Mouse (Mus musculus): ENCODE results near the gene Tnpo2. TPM values are rescaled to one million over a fixed set of nuclear protein-coding genes. Genes with fewer than 3 reads are reported as not detected.

The Tnpo2 gene
- polyA plus RNA-seq, 1 experiment from 2014 or later: 29.0 TPM

- peak; percentile 94 for DNase-seq (ENCODE audit: low spot score)
Observed at GRCm38 (mm10) chr8:85026670-85027515, 9.8 kb upstream of the Tnpo2 start, which contains the start of gene Trir. Trir (plus strand) TSS chr8:85026823.

DNA sequence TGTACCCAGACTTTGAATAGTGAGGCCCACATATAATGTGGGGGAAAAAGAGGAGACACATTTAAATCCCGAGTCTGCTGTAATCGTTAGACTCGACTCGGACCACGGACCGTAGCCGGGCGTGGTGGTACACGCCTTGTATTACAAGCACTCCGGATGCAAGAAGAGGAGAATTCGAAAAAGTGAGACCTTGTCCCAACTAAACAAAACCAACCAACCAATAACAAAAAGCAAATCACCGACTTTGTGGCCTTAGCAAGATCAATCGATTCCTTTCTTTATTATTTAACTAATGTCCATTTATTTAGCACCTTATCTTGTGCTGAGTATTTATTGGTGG is 9.2 kb upstream of the Tnpo2 start:
- DNase-seq (ENCODE audit: low spot score): no peak

DNA sequence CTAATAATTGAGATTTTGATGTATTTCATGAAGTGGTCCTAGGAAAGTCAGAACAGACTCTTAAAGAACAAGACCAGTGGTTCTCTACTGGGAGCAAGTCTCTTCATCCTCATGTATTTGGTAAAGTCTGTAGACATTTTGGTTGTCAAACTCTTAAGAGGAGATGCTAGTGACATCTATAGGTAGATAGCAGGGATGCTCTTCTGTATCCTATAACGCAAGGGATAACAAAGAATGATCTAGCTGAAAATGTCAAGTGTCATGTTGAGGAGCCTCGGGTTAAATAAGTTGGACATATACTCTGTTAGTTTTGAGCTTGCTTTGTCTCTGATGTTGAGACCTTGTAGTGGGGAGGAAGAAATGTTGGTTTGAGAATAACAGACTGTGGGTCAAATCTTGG is 8.8 kb upstream of the Tnpo2 start:
- DNase-seq (ENCODE audit: low spot score): peak; percentile 47

DNA sequence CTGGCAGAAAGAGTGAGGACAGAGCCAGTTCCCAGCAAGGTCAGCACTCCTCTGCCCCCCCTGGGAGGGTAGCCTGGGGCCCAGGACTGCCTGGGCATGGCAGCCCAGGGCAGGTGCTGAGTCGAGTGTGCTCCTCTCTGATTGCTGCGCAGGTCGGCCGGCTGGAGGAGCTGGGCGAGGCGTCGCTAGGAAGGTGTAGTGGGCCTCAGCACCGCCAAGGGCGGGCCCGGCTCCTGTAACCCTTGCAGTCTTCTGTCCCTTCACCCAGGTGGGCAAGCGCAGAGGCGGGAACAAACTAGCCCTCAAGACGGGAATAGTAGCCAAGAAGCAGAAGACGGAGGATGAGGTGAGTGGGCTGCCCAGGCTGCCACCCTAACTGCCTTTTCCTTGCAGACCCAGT is 7.4 kb upstream of the Tnpo2 start:
- DNase-seq (ENCODE audit: low spot score): no peak

GRCm38 (mm10) chr8:85032622-85033311 is 3.9 kb upstream of the Tnpo2 start:
- DNase-seq (ENCODE audit: low spot score): no peak

- no peak for DNase-seq (ENCODE audit: low spot score)
Observed at GRCm38 (mm10) chr8:85033867-85034266, 2.8 kb upstream of the Tnpo2 start.

DNA sequence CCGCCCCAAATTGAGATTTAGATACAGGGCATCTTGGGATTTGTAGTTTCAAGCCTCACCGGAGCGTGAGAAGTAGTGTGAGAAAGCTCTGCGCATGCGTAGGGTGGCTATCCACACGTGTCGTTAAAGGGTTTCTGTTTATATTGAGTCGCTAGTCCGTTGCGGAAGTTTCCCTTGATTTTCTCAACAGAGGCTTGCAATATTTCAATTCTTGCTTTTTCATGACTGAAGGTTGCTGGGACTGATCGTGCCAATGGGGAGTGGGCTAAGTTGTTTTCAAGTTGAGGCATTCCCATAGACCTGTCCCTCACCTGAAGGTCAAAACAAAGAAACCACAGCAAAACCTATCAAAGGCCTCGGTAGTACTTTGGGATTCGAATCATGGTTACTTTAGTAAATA is 2.0 kb upstream of the Tnpo2 start:
- DNase-seq (ENCODE audit: low spot score): peak; percentile 92

- DNase-seq (ENCODE audit: low spot score): no peak
Observed at GRCm38 (mm10) chr8:85035165-85035727, 1.5 kb upstream of the Tnpo2 start.

DNA sequence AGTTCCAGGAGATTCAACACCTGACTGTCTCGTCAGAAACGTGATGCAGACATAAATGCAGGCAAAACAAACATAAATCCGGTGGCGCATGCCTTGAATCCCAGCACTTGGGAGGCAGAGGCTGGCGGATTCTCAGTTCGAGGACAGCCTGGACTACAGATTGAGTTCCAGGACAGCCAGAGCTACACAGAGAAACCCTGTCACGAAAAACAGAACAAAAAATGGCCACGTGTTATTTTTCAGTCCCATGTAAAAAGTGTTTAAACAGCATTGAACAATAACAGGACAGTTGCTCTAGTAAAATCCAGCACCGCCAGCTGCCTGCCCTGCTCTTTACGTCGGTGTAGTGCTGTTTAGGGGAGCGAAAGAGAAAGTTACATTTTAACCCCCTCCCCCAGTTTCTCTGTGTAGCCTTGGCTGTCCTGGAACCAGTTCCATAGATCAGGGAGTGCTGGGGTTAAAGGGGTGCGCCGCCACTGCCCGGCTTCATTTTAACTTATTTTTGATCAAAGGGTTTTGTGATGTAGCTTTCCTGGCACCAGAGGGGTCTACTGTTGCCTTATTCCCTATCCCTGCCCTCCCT is 896 bp upstream of the Tnpo2 start:
- DNase-seq (ENCODE audit: low spot score): peak; percentile 52

GRCm38 (mm10) chr8:85036381-85036717 is 366 bp upstream of the Tnpo2 start:
- DNase-seq (ENCODE audit: low spot score): no peak

DNA sequence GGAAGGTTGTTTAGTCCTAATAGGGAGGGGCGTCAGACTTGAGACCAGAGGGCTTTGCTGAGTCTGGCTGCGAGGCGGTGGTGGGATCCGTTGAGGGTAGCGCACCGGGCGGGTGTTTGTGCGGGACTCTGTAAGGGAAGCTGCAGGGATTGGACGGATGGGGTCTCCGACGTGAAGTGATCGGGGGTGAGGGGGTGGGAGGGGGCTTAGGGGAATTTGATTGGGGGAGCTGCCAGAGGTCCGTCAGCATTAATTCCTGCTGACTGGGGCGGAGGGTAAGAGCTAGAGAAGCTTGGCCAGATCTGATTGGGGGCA is 608 bp downstream of the Tnpo2 start:
- no peak for DNase-seq (ENCODE audit: low spot score)

DNA sequence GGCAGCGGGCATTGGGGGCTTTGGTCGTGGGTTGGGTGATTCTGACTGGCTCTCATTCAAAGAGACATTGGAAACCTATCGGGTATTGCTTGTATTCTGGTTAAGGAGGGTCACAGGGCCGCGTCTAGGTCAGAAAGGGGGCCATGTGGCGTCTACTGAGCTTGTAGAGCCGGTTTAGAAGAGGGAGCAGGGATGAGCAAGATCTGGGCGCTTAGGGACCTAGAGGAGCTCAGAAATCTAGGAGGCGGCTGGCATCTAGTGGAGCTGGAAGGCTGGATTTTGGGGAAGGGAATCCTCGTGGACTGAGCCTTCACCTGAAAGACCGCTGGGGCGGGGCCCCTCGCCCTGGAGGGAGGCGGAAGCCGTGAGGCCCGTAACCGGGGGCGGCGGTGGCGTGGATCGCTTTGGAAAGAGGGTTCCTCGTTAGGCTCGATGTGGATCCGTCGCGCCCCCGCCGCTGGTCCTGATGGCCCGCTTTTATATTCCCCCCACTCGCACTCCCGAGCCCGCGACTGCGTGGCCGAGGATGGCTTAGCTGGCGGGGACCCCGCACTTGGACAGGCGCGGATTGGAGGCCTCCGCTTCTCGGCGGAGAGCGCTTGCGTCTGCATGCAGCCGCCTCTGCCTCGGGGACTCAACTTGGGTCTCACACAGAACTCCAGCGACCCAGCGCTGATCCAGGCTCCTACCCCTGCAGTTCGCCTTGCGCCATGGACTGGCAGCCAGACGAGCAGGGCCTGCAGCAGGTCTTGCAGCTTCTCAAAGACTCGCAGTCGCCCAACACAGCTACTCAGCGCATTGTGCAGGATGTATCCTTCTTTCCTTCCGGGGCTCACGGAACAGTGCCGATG is 1.2 kb downstream of the Tnpo2 start:
- peak; percentile 70 for DNase-seq (ENCODE audit: low spot score)

DNA sequence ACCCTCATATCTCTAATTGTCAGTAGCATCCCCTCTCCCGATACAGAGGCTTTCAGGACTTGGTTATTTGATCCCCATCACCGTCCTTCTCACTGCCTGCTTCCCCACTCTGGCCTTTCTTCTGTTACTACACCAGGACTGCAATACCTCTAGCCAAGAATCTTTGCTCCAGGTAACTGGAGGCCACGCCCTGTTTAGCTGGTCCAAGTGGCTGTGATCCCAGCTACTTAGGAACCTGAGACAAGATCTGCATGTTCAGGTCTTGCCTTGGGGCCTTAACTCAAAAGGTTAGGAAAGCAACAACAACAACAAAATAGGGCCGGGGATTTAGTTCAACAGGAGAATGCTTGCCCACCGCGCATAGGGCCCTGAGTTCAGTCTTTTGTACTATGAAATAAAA is 6.9 kb downstream of the Tnpo2 start:
- no peak for DNase-seq (ENCODE audit: low spot score)

DNA sequence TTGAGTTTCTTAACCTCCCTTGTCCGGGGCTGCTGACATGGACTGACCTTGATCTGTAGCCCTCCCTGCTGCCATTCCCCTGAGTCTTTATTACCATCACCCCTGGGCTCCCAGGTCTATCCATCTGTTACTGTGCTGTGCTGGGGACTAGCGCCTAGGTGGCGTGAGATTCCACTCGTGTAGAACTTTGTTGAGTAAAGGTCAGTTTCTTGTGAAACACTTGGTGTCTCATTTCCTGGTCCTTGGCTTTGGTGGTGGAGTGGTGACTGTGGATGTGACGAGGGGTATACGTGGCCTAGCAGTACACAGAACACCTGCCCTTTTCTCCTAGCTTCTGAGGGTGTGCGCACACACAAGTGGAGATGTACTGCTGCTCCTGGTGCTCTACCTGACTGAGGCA is 20.7 kb downstream of the Tnpo2 start:
- DNase-seq (ENCODE audit: low spot score): no peak

DNA sequence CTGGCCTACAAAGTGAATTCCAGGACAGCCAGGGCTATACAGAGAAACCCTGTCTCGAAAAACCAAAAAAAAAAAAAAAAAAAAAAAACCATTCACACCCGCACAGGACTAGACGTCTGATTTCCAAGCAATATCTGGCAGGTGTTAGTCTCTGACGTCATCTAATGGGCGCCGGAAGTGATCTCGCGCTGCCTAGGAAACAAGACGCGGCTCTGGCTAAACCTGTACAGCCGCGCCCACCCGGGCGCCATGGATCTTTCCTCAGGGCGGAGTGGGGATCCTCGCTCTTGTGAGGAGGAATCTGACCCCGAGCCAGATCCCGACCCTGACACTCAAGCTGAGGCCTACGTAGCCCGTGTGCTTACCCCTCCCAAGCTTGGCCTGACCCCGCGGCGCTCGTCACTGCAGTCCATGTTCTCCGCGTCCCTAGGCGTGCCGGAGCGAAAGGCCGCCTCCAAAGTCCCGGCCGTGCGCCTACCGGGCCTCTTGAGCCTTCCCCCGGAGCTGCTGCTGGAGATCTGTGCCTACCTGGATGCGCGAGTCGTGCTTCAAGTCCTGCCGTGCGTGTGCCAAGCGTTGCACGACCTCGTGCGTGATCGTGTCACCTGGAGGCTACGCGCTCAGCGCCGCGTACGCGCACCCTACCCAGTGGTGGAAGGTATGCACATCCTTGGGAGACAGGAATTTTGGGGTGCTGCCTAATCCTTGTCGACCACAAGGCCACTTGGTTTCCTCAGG is 23.3 kb downstream of the Tnpo2 start, which contains the start of gene Fbxw9:
Gene Fbxw9, plus strand, starts transcription at position 177 of the 738 bp plus-strand sequence.
- peak; percentile 90 for DNase-seq (ENCODE audit: low spot score)

GRCm38 (mm10) chr8:85062603-85063002 is 25.9 kb downstream of the Tnpo2 start:
- DNase-seq (ENCODE audit: low spot score): no peak

DNA sequence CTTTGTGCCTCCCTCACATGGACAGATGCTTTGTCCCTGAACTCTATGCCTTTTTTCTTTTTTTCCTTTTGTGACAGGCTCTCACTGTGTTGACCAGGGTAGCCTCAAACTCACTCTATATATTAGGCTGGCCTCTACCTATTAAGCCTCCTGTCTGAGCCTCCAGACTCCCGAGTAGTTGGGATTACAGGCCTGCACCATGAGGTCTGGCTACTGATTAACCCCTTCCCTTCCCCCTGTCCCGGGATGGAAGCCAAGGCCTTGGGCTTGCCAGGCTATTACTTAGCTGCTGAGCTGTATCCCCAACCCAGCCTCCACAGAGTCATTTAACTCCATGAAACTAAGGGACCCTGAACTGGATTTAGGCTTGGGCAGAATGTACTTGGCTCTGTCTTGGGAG is 28.5 kb downstream of the Tnpo2 start:
- no peak for DNase-seq (ENCODE audit: low spot score)

GRCm38 (mm10) chr8:85067155-85067554 is 30.4 kb downstream of the Tnpo2 start:
- no peak for DNase-seq (ENCODE audit: low spot score)

DNA sequence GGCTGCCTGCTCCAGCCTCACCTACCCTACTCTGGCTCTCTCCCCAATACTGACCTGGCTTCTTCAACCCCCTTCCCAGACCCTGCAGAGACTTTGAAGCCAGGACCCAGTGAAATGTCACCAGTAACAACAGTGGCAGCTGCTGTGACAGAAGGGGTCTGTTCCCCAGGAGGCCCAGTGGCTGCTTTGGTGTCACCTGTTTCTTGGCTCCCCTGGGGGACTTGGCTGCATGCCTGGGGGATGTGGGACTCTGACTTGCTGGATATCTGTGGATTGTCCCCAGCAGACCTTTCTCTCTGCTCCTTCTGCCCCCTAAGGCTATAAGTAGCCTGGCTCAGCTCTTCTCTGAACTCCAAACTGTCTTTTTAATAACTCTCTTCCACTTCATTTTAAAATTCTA is 31.3 kb downstream of the Tnpo2 start, which contains the start of gene Gm5741:
Gene Gm5741, minus strand, starts transcription at position 1 of the 400 bp plus-strand sequence.
- no peak for DNase-seq (ENCODE audit: low spot score)

GRCm38 (mm10) chr8:85071041-85071440 is 34.3 kb downstream of the Tnpo2 start:
- no peak for DNase-seq (ENCODE audit: low spot score)

All from thymus, postnatal 0 days (tissue).